Mouse (Mus musculus): ENCODE measurements around the gene Nxn.

GRCm38 (mm10) chr11:76376425-76376824, 22.5 kb downstream of the Nxn start:
- TF ChIP-seq CTCF (IDR thresholded peaks at IDR 0.05; ENCODE audit: insufficient read depth, low read length): no peak
- TF ChIP-seq POLR2A (IDR thresholded peaks at IDR 0.05; ENCODE audit: borderline replicate concordance, extremely low read depth, low read depth, low read length): no peak

Data from lung, adult 2 months (tissue).